Mouse (Mus musculus): Measurements from ENCODE around the gene Nlrp6.
A peak's percentile ranks its signal among the peaks of the same experiment; 100 is the strongest.
"Not testable (repeated sequence)": the region's sequence is repeated elsewhere in the genome, so short reads cannot be mapped to it uniquely, and the experiment has no call there.

Gene Nlrp6

GRCm38 (mm10) chr7:140949824-140950530 lies 29.3 kb downstream of the Nlrp6 start, which contains the start of gene Ifitm5:
Ifitm5 (minus strand) TSS chr7:140950291.
- DNase-seq (ENCODE audit: low read depth, low spot score) = no peak

GRCm38 (mm10) chr7:140951051-140951450 lies 30.3 kb downstream of the Nlrp6 start:
- DNase-seq (ENCODE audit: low read depth, low spot score) = no peak

- no peak for DNase-seq (ENCODE audit: low read depth, low spot score)
Measured at GRCm38 (mm10) chr7:140951765-140952164, 31.1 kb downstream of the Nlrp6 start.

GRCm38 (mm10) chr7:140952441-140952840 lies 31.7 kb downstream of the Nlrp6 start:
- DNase-seq (ENCODE audit: low read depth, low spot score) = no peak

GRCm38 (mm10) chr7:140953133-140953532 lies 32.4 kb downstream of the Nlrp6 start:
- no peak for DNase-seq (ENCODE audit: low read depth, low spot score)

- no peak for DNase-seq (ENCODE audit: low read depth, low spot score)
Measured at GRCm38 (mm10) chr7:140953800-140954732, 33.4 kb downstream of the Nlrp6 start.

GRCm38 (mm10) chr7:140954733-140955071 lies 34.0 kb downstream of the Nlrp6 start:
- DNase-seq (ENCODE audit: low read depth, low spot score) = peak; percentile 31

- peak; percentile 40 for DNase-seq (ENCODE audit: low read depth, low spot score)
Measured at GRCm38 (mm10) chr7:140955342-140955741, 34.6 kb downstream of the Nlrp6 start.

- DNase-seq (ENCODE audit: low read depth, low spot score) = peak; percentile 99
Measured at GRCm38 (mm10) chr7:140955758-140956555, 35.3 kb downstream of the Nlrp6 start, which contains the start of the genes Gm45717 and Ifitm2. Gm45717 (minus strand) TSS chr7:140955937. Ifitm2 (minus strand) TSS chr7:140955987.

GRCm38 (mm10) chr7:140956556-140956869 lies 35.8 kb downstream of the Nlrp6 start:
- no peak for DNase-seq (ENCODE audit: low read depth, low spot score)

- peak; percentile 77 for DNase-seq (ENCODE audit: low read depth, low spot score)
Measured at GRCm38 (mm10) chr7:140959181-140959901, 38.6 kb downstream of the Nlrp6 start.

GRCm38 (mm10) chr7:140960026-140960425 lies 39.3 kb downstream of the Nlrp6 start:
- no peak for DNase-seq (ENCODE audit: low read depth, low spot score)

- no peak for DNase-seq (ENCODE audit: low read depth, low spot score)
Measured at GRCm38 (mm10) chr7:140961416-140961815, 40.7 kb downstream of the Nlrp6 start.

GRCm38 (mm10) chr7:140962733-140963132 lies 42.0 kb downstream of the Nlrp6 start:
- DNase-seq (ENCODE audit: low read depth, low spot score) = no peak

GRCm38 (mm10) chr7:140966921-140967320 lies 46.2 kb downstream of the Nlrp6 start, which contains the start of gene Ifitm1:
Ifitm1 (plus strand) TSS chr7:140967221.
- DNase-seq (ENCODE audit: low read depth, low spot score) = no peak

- no peak for DNase-seq (ENCODE audit: low read depth, low spot score)
Measured at GRCm38 (mm10) chr7:140967862-140968591, 47.3 kb downstream of the Nlrp6 start.

- not testable (repeated sequence) for DNase-seq (ENCODE audit: low read depth, low spot score)
Measured at GRCm38 (mm10) chr7:140968710-140969109, 48.0 kb downstream of the Nlrp6 start.

- DNase-seq (ENCODE audit: low read depth, low spot score) = no peak
Measured at GRCm38 (mm10) chr7:140970931-140971330, 50.2 kb downstream of the Nlrp6 start.

GRCm38 (mm10) chr7:140971479-140972171 lies 50.9 kb downstream of the Nlrp6 start:
- peak; percentile 36 for DNase-seq (ENCODE audit: low read depth, low spot score)

Measured in 3T3-L1 (cell line).